Mouse (Mus musculus): ENCODE results near the gene Naga. TPM values are rescaled to one million over a fixed set of nuclear protein-coding genes. Genes with fewer than 3 reads are reported as not detected.
"Not testable (repeated sequence)": the region's sequence is repeated elsewhere in the genome, so short reads cannot be mapped to it uniquely, and the experiment has no call there.

Naga gene
- 10 to 100 TPM; 40.7 to 74.7 (median 50.9) TPM for polyA plus RNA-seq (2017; shearing (Covaris generic))

DNA sequence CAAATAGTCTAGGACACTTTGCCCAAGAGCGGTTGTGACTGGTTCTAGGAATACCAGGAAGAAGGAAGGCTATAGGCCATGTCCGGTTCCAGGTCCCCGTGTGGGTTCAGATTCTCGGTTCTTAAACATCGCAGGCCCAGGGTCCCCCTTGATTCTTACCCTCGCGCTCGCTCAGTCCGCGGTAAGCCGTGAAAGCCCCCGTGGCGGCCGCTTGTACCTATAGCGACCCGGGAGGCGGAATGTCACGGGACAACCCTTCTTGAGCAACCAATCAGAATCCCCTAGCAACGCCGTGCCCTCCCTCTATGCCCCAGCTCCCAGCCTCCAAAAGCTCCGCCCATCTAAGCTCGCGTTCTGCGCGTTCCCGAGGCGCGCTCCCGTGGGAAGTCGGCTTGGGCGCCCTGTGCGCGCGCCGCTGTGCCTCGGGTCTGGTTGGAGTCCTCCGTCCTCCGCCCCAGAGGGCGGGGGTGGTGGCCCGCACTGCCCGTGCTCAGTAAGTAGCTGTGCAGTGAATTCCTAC lies at the start of gene Naga, which contains the start of the genes Pheta2 and Smdt1:
Gene Naga, minus strand, starts transcription at position 333 of the 520 bp plus-strand sequence.
Gene Pheta2, plus strand, starts transcription at position 350 of the 520 bp plus-strand sequence.
Gene Smdt1, plus strand, starts transcription at position 367 of the 520 bp plus-strand sequence.
- peak; percentile 95 for ATAC-seq

DNA sequence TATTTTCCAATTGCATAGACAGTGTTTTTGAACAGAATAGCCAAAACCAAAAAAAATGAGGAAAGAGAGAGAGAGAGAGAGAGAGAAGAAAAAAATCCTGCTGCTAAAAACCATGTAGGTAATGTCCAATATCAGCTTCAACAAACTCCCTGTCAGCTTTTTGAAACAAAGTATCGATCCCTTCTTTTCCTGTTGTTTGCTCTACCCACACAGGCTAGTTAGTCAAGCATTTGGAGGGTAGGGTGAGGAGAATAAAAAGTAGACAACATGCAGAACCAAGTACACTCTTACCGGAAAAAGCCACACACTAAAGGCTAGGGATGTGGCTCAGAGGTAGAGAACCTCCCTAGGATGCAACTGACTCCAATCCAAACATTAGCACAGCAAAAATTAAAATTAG lies 47.0 kb upstream of the Naga start:
- ATAC-seq = no peak

DNA sequence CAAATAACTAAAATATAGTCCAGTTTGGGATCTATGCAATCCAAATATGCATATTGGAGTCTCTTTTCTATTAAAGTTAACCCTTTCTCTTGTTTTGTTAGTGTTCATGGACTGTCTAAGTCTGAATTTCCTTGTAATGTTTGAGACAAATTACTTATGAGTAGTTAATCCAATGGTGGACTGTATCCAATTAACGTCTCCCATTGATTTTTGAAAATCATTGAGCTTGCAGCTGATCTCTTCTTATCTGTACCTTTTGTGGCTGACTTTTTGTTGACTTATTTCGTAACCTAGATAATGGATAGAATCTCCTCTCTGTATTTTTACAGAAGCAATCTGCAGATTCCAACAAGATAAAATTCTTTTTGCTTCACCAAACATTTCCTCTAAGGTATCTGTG lies 43.7 kb upstream of the Naga start:
- no peak for ATAC-seq

- no peak for ATAC-seq
These were observed 42.0 kb upstream of the Naga start for GRCm38 (mm10) chr15:82380714-82381062.

GRCm38 (mm10) chr15:82379871-82380713 lies 41.4 kb upstream of the Naga start, which contains the start of gene Cyp2d22:
Cyp2d22 (minus strand) TSS chr15:82380260.
- peak; percentile 43 for ATAC-seq

GRCm38 (mm10) chr15:82379511-82379870 lies 40.8 kb upstream of the Naga start:
- no peak for ATAC-seq

DNA sequence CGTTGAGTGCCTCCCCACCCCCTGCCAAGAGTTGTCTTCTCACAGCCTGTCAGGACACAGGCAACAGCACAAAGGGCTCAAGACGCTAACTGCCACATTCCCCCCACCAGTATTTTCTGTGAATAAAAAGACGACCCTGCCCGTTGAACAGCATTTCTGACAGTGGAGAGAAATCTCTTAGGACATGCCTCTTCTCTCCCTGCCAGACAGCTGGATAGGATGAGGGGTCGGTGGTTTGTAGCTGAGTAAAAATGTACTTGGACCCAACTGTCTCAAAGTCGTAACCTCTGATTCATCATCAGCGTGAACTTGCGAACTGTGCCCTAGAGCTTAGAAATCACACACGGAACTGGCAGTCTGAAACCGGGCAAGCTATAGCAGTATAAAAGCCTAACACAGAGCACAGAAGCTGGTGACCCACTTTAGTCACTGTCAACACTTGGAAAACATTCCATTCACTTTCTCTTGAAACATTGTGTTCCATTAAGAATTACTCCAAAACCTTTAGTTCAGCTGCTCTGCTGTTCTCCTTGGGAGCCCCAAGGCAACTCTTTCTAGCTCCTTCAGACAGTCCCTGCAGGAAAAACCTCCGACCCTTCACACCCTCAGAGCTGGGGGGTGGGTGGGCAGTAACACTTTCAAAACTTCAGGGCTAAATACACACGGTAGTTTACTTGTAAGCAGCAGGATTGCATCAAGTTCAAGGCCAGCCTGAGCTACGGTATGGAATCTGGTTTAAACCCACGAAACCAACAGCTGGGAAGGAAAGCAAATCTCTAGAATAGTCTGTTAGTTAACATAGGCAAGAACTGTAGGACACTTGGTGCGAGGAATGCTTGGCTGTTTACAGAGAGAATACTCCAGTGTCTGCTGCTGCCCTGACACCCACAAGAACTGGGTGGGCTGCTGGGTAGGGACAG lies 39.8 kb upstream of the Naga start:
- no peak for ATAC-seq

DNA sequence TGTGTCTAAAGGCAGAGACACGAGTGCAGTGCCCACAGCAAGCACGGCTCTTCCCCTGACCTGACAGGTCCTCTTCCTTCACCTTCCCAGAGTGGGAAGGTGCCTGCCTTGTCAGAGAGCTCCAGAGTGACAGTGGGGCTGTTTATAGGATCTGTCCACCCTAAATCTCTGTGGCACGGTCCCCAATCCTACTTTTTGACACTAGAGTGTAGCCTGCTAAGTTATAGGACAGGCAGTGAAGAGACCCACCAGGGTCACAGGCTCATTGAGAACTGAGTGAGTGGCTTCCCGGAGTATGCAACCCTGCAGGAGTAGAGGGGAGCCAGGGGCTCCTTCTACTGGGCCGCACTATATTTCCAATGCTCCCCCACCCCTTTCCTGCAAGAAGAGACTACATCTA lies 39.0 kb upstream of the Naga start:
- no peak for ATAC-seq

- no peak for ATAC-seq
These were observed 37.8 kb upstream of the Naga start for GRCm38 (mm10) chr15:82376393-82377138.

DNA sequence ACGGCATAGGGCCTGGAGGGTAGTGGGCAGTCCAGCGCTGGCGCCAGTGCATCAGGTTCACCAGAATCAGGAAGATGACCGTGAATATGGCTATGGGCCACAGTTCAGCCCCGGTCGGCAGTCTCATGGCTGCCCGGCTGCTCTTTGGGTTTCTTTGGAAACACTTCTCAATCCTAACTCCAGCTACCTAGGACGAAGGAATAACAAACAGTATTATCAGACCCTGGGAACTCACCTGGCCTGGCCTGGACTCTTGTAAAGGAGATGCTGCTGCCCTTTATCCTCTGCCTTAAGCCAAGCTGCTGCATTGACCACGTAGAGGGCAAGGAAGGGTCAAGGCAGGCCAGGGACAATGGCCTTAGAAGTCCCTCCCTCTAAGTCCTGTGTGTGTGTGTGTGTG lies 37.1 kb upstream of the Naga start:
- ATAC-seq = no peak

GRCm38 (mm10) chr15:82374437-82374836 lies 35.7 kb upstream of the Naga start:
- ATAC-seq = no peak

DNA sequence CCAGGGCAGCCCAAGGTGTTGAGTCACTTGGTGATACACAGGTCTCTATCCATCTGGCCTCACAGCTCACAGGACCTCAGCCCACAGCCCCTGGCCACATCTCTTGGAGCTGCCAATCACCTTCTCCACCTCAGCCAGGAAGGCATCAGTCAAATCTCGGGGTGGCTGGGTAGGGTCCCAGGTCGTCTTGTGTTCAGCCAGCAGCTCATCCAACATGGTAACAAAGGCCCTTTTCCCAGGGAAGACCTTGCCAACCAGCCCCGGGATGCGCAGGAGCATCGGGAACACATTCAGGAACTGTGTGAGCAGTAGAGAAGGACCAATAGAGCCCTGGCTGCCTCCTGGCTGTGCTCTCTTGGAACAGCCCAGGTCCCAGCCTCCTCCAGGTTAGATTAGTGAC lies 34.3 kb upstream of the Naga start:
- no peak for ATAC-seq

GRCm38 (mm10) chr15:82372446-82372845 lies 33.7 kb upstream of the Naga start:
- ATAC-seq = no peak

GRCm38 (mm10) chr15:82368851-82369250 lies 30.1 kb upstream of the Naga start:
- ATAC-seq = no peak

- ATAC-seq = no peak
These were observed 29.4 kb upstream of the Naga start for GRCm38 (mm10) chr15:82368146-82368545.

DNA sequence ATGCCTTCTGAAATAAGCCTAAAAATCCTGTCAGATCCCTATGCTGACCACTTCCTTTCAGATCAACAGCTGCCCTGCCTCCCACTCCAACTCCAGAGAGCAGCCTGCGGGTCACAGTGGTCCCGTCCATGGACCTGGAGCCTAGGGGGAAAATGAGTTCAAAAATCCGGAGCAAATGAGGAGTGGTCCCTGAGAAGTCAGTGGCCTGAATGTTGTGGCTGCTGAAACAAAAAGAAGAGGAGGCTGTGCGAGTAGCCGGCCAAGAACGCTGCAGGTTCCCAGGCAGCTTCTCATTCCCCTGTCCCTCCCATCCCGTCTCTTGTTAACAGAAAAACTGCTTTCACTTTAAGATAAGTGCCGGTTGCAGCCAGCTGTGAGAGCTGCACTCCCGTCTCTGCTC lies 25.8 kb upstream of the Naga start:
- ATAC-seq = not testable (repeated sequence)

- not testable (repeated sequence) for ATAC-seq
These were observed 25.1 kb upstream of the Naga start for GRCm38 (mm10) chr15:82363801-82364200.

DNA sequence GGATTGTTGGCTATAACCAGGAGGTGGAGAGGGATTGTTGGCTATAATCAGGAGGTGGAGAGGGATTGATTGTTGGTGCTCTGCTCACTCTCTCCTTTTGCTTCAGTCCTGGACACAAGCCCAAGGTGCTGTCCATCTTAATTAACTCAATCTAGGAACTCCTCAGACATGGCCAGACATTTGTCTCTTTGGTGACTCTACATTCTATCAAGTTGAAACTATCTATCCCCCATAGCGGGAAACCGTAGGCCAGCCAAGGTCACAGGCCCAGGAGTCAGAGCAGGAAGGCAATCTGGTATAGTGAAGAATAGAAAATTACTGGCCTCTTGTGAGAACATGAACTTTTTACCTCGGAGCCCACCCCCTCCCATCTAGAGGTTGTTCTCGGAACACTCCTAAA lies 23.5 kb upstream of the Naga start:
- ATAC-seq = no peak

- ATAC-seq = no peak
These were observed 22.8 kb upstream of the Naga start for GRCm38 (mm10) chr15:82361459-82362018.

- no peak for ATAC-seq
These were observed 19.9 kb upstream of the Naga start for GRCm38 (mm10) chr15:82358431-82359260.
